8 mouse cellular contexts compared by ENCODE assay signal in genomic region chr9:123852449-123853390, GRCm38 (mm10). TPM values are rescaled to one million over a fixed set of nuclear protein-coding genes. Genes with fewer than 3 reads are reported as not detected.
DNase-seq lines count a peak whose midpoint lies in the region; ATAC-seq and TF ChIP-seq lines count a peak whose summit lies in the region.

No protein-coding gene starts in this region.

- H3K9me3 ChIP-seq in hindbrain, embryonic 11.5 days (ENCODE audit: control insufficient read depth, low read length) = no peaks in the 10 kb centered on the region
- no peaks in the 10 kb centered on the region for H3K9me3 ChIP-seq in midbrain, embryonic 10.5 days (replicated peaks)

- H3K4me1 ChIP-seq in bone marrow, adult 2 months (ENCODE audit: control insufficient read depth, insufficient read depth, low read length) = peaks cover 3% of the 10 kb centered on the region; the same call in 1 of the 2 replicates
- no peaks in the 10 kb centered on the region for H3K4me1 ChIP-seq in hindbrain, embryonic 11.5 days (replicated peaks; ENCODE audit: control insufficient read depth, insufficient read depth, low read length)
- peaks cover 21% of the 10 kb centered on the region for H3K4me1 ChIP-seq in midbrain, embryonic 10.5 days

- H3K4me2 ChIP-seq in hindbrain, embryonic 11.5 days (replicated peaks; ENCODE audit: low read depth, low read length) = peak overlapping the region; percentile 40

- H3K9ac ChIP-seq in hindbrain, embryonic 11.5 days (ENCODE audit: low read depth, low read length) = peak overlapping the region; percentile 52; the same call in 1 of the 2 replicates

- ATAC-seq in hindbrain, embryonic 11.5 days (ENCODE audit: low FRiP score) = peak; percentile 21

- 33% methylated on average over 5 of the region's 5 CpGs for WGBS in bone marrow, adult 2 months
- WGBS in hindbrain, embryonic 11.5 days = 63% methylated on average over 5 of the region's 5 CpGs
- 64% methylated on average over 5 of the region's 5 CpGs for WGBS in midbrain, embryonic 10.5 days

- peak overlapping the region; percentile 36 for H3K4me3 ChIP-seq in bone marrow, adult 2 months (replicated peaks; ENCODE audit: control insufficient read depth, low read depth, low read length)
- H3K4me3 ChIP-seq in hindbrain, embryonic 11.5 days (ENCODE audit: low read depth, low read length) = peak overlapping the region; percentile 22; the same call in 1 of the 2 replicates
- H3K4me3 ChIP-seq in midbrain, embryonic 10.5 days = peak overlapping the region; percentile 72

- peak; percentile 17 for DNase-seq in kidney, adult 11 months
- no peak for DNase-seq in kidney, postnatal 10 days
- DNase-seq in hindbrain, embryonic 11.5 days (ENCODE audit: low spot score) = peak; percentile 25
- peak; percentile 15 for DNase-seq in midbrain, embryonic 10.5 days (ENCODE audit: low spot score)
- DNase-seq in urinary bladder, postnatal 36 days (ENCODE audit: low spot score in 2 of 2) = no peak
- DNase-seq in right cerebral cortex, postnatal 25 days = no peak
- DNase-seq in testis, postnatal 14 days (ENCODE audit: low spot score) = no peak

- H3K27ac ChIP-seq in bone marrow, adult 2 months (ENCODE audit: control insufficient read depth, insufficient read depth, low read depth, low read length, poor library complexity) = no peak overlapping the region; the same call in 1 of the 2 replicates
- no peak overlapping the region for H3K27ac ChIP-seq in hindbrain, embryonic 11.5 days (ENCODE audit: low read depth, low read length)
- peak overlapping the region; percentile 78 for H3K27ac ChIP-seq in midbrain, embryonic 10.5 days (replicated peaks)

- no peaks in the 10 kb centered on the region for H3K36me3 ChIP-seq in hindbrain, embryonic 11.5 days (ENCODE audit: control insufficient read depth, insufficient read depth, low read length)
- H3K36me3 ChIP-seq in midbrain, embryonic 10.5 days = no peaks in the 10 kb centered on the region

- TF ChIP-seq CTCF in bone marrow, adult 2 months (IDR thresholded peaks at IDR 0.05; ENCODE audit: control insufficient read depth, insufficient read depth, low read length) = no peak

- H3K27me3 ChIP-seq in hindbrain, embryonic 11.5 days (ENCODE audit: control insufficient read depth, insufficient read depth, low read length) = no peaks in the 10 kb centered on the region
- H3K27me3 ChIP-seq in midbrain, embryonic 10.5 days (ENCODE audit: low read depth, poor library complexity, severe bottlenecking) = no peaks in the 10 kb centered on the region

- TF ChIP-seq POLR2A in bone marrow, adult 2 months (IDR thresholded peaks at IDR 0.05; ENCODE audit: borderline replicate concordance, control insufficient read depth, low read depth, low read length) = no peak

RNA-seq across cellular contexts. Expression of gene Fyco1, which starts 1.0 kb away (rescaled TPM):
- polyA plus RNA-seq in bone marrow, adult 2 months (2011; ENCODE audit: insufficient read depth, insufficient read length, low replicate concordance, missing spikeins) = 5.2 and 12.2 TPM in 2 replicates
- polyA plus RNA-seq in hindbrain, embryonic 11.5 days (2014; fragmentation: Nextera tagmentation; extraction: Ambion mirVana) = 6.8 and 9.5 TPM in 2 replicates
- polyA plus RNA-seq in midbrain, embryonic 10.5 days (2016; fragmentation: Nextera tagmentation; extraction: Ambion mirVana) = 10.8 and 12.0 TPM in 2 replicates

RNA-seq across cellular contexts. Expression of gene Xcr1, which starts 9.1 kb away (rescaled TPM):
- not detected in 2 replicates for polyA plus RNA-seq in bone marrow, adult 2 months (2011; ENCODE audit: insufficient read depth, insufficient read length, low replicate concordance, missing spikeins)
- 0.04 and 0.06 TPM in 2 replicates for polyA plus RNA-seq in hindbrain, embryonic 11.5 days (2014; fragmentation: Nextera tagmentation; extraction: Ambion mirVana)
- polyA plus RNA-seq in midbrain, embryonic 10.5 days (2016; fragmentation: Nextera tagmentation; extraction: Ambion mirVana) = 0.02 TPM in 1 of 2 replicates, not detected in the other

RNA-seq across cellular contexts. Expression of gene Cxcr6, which starts 46.4 kb away (rescaled TPM):
- polyA plus RNA-seq in bone marrow, adult 2 months (2011; ENCODE audit: insufficient read depth, insufficient read length, low replicate concordance, missing spikeins) = not detected in 2 replicates
- 0.48 TPM in 1 of 2 replicates, not detected in the other for polyA plus RNA-seq in hindbrain, embryonic 11.5 days (2014; fragmentation: Nextera tagmentation; extraction: Ambion mirVana)
- 0.17 and 0.25 TPM in 2 replicates for polyA plus RNA-seq in midbrain, embryonic 10.5 days (2016; fragmentation: Nextera tagmentation; extraction: Ambion mirVana)

Comparison
In these comparisons a context has a peak if more than half of its experiments do, and no peak if none do; other contexts are left out.
1. DNase-seq: peak in kidney, adult 11 months (single experiment), hindbrain, embryonic 11.5 days (single experiment) and midbrain, embryonic 10.5 days (single experiment); none in kidney, postnatal 10 days (single experiment), urinary bladder, postnatal 36 days (0 of 2), right cerebral cortex, postnatal 25 days (single experiment) and testis, postnatal 14 days (single experiment).
2. H3K4me3 ChIP-seq: peak in every context shown above with its lines; median percentile 72 in midbrain, embryonic 10.5 days; 36 in bone marrow, adult 2 months; 22 in hindbrain, embryonic 11.5 days.